Comparison of ENCODE assay signal across 9 mouse cellular contexts in the genomic region with DNA sequence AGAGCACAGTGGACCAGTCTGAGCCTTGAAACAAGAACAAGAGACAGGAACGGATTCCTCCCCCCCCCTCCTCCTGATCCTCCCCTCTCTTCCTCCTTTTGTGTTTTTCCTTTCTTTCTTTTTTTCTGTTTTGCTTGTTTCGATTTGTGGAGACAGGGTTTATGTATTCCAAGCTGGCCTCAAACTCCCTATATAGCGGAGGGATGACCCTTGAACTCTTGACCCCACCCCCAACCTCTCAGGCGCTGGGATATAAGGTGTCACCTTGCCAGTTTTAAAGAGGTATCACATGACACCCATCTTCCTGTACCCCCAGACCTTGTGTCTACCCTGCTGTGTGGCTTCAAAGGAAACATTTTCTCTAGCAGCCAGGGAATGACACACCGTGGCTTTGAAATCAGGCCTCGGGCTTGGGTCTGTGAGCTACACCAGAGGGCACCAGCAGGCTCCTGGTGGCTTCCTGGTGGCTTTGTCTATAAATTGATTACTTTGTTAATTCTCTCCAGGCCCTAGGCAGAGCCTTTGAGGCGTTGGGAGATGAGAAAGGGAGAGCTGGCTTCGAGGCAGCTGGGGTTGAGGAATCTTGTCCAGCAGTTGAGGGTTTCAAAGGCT. TPM values are rescaled to one million over a fixed set of nuclear protein-coding genes. Genes with fewer than 3 reads are reported as not detected.
DNase-seq lines count a peak whose midpoint lies in the region; ATAC-seq lines count a peak whose summit lies in the region.
"Had no signal": no experiment of that assay in that cellular context is flagged by ENCODE, and none has a peak within 500 bp of the region (broad histone marks: within the 10 kb centered on the region; RNA-seq: fewer than 3 reads in every experiment).

No protein-coding gene starts in this region.

- H3K9me3 ChIP-seq in hindbrain, embryonic 13.5 days, result no peaks in the 10 kb centered on the region
- no peaks in the 10 kb centered on the region for H3K9me3 ChIP-seq in neural tube, embryonic 12.5 days

- no peak overlapping the region for H3K4me3 ChIP-seq in hindbrain, embryonic 13.5 days
- no peak overlapping the region for H3K4me3 ChIP-seq in neural tube, embryonic 12.5 days

- no peak for ATAC-seq in hindbrain, embryonic 13.5 days (ENCODE audit: low FRiP score)
- ATAC-seq in neural tube, embryonic 12.5 days (ENCODE audit: low FRiP score, low read depth), result no peak

- peaks cover 54% of the 10 kb centered on the region for H3K4me1 ChIP-seq in hindbrain, embryonic 13.5 days (replicated peaks)
- peaks cover 44% of the 10 kb centered on the region for H3K4me1 ChIP-seq in neural tube, embryonic 12.5 days

- peak overlapping the region; percentile 29; the same call in 1 of the 2 replicates for H3K4me2 ChIP-seq in hindbrain, embryonic 13.5 days
- peak overlapping the region; percentile 37 for H3K4me2 ChIP-seq in neural tube, embryonic 12.5 days (replicated peaks)

- peak; percentile 39 for DNase-seq in kidney, postnatal 10 days
- no peak for DNase-seq in kidney, adult 8-10 months
- peak; percentile 56 for DNase-seq in embryo, embryonic 11 days
- no peak for DNase-seq in spleen, adult 18-20 months
- no peak for DNase-seq in spleen, postnatal 36 days (ENCODE audit: low spot score in 2 of 2)
- DNase-seq in thymus, postnatal 10 days (ENCODE audit: low spot score in 2 of 2), result no peak
- DNase-seq: cerebellum, postnatal 36 days had no signal

- H3K36me3 ChIP-seq in hindbrain, embryonic 13.5 days, result no peaks in the 10 kb centered on the region
- H3K36me3 ChIP-seq in neural tube, embryonic 12.5 days, result no peaks in the 10 kb centered on the region

- 13% methylated on average over 8 of the region's 8 CpGs for WGBS in hindbrain, embryonic 13.5 days
- 12% methylated on average over 8 of the region's 8 CpGs for WGBS in neural tube, embryonic 12.5 days

- peak overlapping the region; percentile 62 for H3K9ac ChIP-seq in hindbrain, embryonic 13.5 days
- peak overlapping the region; percentile 38; the same call in 1 of the 2 replicates for H3K9ac ChIP-seq in neural tube, embryonic 12.5 days

- no peaks in the 10 kb centered on the region for H3K27me3 ChIP-seq in hindbrain, embryonic 13.5 days
- no peaks in the 10 kb centered on the region for H3K27me3 ChIP-seq in neural tube, embryonic 12.5 days (replicated peaks)

- peak overlapping the region; percentile 98 for H3K27ac ChIP-seq in hindbrain, embryonic 13.5 days
- H3K27ac ChIP-seq in neural tube, embryonic 12.5 days, result peak overlapping the region; percentile 91

RNA-seq across cellular contexts. Expression of gene Serpinh1, which starts 7.9 kb away (rescaled TPM):
- 394 and 407 TPM in 2 replicates for polyA plus RNA-seq in hindbrain, embryonic 13.5 days (2015; fragmentation: Nextera tagmentation; extraction: Ambion mirVana)
- 640 and 651 TPM in 2 replicates for polyA plus RNA-seq in neural tube, embryonic 12.5 days (2016; fragmentation: Nextera tagmentation; extraction: Ambion mirVana)

RNA-seq across cellular contexts. Expression of gene Gdpd5, which starts 20.3 kb away (rescaled TPM):
- 53.2 and 55.3 TPM in 2 replicates for polyA plus RNA-seq in hindbrain, embryonic 13.5 days (2015; fragmentation: Nextera tagmentation; extraction: Ambion mirVana)
- 51.6 and 60.8 TPM in 2 replicates for polyA plus RNA-seq in neural tube, embryonic 12.5 days (2016; fragmentation: Nextera tagmentation; extraction: Ambion mirVana)

Comparison
In these comparisons a context has a peak if more than half of its experiments do, and no peak if none do; other contexts are left out.
1. DNase-seq: peak in kidney, postnatal 10 days (single experiment) and embryo, embryonic 11 days (single experiment); none in kidney, adult 8-10 months (0 of 2), spleen, adult 18-20 months (0 of 2), spleen, postnatal 36 days (0 of 2) and thymus, postnatal 10 days (0 of 2).